Mouse (Mus musculus): ENCODE results near the gene Haus3.

Haus3 gene

DNA sequence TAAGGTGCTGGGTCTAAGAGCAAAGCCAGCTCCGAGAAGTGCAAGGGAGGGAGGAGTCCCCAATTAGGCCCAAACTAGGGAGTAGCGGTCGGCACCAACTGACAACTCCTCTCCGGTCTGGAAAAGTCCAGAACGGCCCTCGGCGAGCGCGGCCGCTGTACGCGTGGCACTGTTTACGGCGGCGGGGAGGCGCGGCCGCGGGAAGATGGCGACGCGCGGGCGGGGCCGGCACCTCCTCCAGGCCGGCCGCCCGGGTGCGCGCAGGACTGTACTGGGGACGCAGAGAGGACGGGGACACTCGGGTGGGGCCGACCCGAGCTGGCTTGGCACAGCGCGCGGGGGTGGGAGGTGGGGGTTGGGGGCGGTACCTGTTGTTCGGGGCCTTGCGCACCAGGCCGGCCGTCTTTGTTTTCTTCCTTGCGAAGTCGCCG, 17.6 kb upstream of the Haus3 start:
- no peak for DNase-seq (ENCODE audit: low read depth, low spot score)

DNA sequence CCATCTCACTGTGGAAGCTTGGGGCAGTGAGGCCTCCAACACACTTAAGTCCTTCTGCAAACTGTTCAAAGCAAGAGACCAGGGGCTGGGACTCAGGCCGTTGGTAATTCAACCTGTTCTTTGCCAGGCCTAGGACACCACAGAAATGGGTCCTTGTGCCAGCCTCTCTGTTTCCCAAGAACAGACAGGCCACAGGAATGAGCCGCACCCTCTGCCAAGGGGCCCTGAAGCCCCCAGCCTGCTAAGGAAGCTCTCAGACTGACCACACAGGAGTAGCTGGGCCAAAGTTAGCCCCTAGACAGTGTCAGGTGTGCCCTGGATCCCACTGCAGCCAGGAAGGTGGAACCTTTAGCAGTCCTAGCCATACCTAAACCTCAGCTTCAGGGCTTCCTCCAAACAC, 17.1 kb upstream of the Haus3 start:
- DNase-seq (ENCODE audit: low read depth, low spot score): no peak

DNA sequence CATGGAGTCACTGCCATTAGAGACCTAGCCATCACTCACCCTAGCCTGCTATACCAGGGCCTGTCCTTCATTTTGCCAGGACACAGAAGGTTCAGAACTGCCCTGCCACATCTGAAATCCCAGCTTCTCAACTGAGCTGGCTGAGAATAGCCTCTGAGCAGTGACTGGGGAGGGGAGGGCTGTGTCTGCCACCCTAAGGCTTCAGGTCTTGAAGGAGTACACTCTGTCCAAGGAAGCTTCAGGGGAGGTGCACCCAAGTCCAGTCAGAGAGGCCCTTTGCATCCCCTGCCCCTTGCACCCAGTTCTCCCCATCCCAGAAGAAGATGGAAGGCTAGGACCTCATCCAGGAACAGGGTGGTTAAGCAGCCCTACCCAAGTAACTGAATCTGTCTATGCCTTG, 16.5 kb upstream of the Haus3 start:
- DNase-seq (ENCODE audit: low read depth, low spot score): no peak

DNA sequence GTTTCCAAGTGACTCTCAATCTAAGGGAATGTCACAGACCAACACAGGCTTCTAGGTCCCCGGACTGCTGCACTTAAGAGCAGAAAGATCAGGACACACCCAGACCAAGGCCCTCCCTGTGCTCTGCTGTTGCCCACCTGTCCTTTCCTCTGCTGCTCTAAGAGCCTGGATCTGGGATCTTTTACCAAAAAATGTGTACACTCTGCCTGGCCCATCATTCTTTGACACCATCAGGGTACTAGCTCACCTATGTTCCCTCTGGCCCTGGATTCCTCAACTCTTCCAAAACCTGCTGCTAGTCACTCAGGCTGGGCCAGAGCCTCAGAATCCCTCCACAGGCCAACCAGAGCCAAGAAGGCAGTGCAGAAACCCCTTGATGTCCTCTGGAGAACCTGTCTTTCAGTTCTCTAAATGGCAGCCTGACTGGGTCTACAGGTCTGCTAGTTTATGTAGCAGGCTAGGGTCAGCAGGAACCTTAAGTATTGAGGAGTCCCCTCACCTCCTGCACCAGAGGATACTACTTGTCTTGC, 15.8 kb upstream of the Haus3 start:
- DNase-seq (ENCODE audit: low read depth, low spot score): no peak

DNA sequence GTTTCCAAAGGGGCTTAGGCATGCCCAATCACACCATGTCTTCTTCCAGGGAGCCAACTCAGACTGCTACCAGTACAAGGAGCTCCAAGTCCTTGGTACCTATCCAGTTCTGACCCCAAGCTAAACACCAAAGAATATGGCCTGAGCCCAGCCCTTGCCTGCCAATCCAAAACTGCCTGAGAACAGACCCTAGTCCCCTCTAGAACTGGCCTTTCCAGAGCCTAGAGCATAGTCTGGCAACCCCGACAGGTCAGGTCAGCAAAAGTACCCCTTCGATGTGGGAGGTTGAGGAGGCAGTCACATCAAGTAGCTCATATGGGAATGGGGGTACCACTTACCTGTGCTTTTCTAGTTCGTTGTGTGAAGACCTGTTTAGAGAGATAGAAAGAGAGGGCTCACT, 14.6 kb upstream of the Haus3 start:
- no peak for DNase-seq (ENCODE audit: low read depth, low spot score)

DNA sequence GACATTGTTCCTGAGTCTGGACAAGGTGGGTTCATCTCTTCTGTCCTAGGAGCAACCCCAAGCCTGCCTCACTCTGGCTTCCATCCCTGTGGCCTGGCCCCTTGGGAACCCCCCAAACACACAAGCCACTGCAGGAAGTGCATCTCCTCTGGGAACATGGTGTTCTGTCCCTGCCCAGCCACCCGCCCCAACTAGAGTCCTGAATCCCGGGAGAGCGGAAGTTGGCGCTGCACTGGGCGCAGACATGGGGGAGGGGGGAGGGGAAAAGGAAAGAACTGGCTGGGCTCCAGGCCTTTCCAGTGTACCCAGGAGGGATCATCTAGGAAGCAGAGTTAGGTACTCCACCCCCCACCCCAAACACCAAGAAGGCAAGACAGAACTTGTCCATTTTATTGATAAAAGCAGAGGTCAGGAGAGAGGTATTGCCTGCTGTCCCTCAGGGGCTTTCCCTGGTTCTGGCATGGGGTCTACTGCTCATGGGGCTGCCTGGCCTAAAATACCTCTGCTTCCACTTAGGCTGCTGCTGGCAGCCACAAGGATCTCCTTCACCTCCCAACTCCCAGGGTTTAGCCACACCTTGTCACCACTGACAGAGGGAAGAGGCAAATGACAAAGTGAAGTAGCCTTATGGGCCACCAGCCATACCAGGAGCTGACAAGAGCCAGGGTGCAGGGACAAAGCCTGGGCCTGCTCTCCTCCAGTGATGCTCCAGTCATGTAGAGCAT, 14.0 kb upstream of the Haus3 start:
- DNase-seq (ENCODE audit: low read depth, low spot score): no peak

DNA sequence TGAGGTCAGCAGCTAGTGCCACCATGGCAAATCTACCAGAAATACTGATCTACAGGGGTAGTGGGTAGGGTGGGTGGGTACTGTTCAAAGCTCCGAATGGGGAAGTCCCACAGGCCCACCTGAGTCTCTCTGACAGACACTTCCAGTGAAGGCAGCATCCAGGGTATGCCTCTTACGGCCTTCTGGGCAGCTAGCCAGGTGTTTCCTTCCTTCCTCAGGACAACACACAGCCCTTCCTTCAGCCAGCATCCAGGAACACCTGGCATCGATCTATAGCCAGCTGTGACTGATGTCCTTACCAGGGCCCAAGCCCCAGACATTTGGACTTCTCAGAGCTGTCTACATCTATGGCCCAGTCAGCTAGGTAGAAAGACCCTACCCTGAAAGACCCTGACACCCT, 13.2 kb upstream of the Haus3 start:
- DNase-seq (ENCODE audit: low read depth, low spot score): no peak

DNA sequence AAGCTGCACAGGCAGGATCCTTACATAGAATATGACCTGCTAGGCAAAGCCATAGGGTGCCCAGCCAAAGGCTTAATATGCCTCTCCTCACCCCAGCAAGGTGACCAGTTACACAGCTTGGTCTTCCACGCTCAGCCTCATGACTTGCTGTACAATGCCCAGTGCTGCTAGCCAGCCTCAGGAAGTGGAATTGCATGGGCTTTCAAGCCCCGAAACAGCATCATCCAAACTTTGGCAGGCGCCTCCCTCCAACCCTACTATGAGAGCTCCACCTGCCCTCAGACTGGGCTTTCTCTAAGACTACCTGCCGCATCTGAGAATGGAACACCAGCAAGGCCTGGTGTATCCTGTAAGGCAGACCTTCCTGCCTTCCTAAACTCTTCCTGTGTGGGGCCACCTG, 8.5 kb upstream of the Haus3 start:
- DNase-seq (ENCODE audit: low read depth, low spot score): no peak

DNA sequence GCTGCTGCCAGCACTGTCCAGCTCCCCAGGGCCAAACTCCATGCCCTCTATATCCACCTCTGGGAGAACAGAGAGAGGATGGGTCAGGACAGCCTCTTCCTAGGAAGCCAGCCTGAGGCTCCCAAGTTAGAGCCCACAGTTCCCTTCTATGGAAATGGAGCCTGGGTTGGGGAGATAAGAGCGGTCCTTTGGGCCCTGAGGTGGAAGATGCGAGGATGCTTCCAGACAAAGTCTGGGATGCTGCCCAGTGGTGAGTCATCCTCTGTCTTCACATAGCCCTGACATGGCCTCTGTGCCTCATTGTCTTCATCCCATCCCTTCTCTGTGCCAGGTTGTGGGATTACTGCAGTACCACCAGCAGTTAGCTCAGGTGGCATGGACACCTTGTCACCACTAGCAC, 7.8 kb upstream of the Haus3 start:
- DNase-seq (ENCODE audit: low read depth, low spot score): no peak

DNA sequence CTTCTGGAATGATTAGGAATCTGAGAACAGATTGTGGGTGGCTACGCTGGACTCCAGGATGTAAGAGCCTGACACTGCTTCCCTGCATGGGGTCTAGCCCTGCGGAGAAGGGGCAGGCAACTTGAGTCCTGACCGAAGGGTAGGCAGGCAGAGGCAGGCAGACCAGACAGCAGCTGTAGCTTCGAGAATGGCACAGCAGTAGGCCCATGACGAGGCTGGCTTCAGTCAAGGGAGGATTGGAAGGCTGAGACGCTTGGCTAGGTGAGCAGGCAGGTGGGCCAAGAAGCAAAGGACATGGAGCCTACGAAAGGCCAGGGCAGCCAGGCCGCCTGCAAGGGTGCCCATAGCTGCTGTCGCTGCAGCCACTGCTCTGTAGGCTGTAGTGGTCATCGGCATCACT, 7.4 kb upstream of the Haus3 start:
- DNase-seq (ENCODE audit: low read depth, low spot score): no peak

DNA sequence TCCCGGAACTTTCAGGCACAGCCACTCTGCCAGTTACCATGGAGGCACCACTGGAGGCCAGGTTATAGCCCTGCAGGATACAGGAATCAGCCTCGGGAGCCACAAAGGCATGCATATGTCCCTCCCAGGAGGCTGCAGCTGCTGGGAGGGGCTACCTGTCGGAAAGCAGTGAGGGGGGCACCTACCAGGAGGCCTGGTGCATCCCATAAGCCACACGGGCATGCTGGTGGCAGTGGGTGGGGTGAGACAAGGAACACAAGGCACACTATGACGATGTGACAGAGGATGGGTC, 6.0 kb upstream of the Haus3 start:
- no peak for DNase-seq (ENCODE audit: low read depth, low spot score)

DNA sequence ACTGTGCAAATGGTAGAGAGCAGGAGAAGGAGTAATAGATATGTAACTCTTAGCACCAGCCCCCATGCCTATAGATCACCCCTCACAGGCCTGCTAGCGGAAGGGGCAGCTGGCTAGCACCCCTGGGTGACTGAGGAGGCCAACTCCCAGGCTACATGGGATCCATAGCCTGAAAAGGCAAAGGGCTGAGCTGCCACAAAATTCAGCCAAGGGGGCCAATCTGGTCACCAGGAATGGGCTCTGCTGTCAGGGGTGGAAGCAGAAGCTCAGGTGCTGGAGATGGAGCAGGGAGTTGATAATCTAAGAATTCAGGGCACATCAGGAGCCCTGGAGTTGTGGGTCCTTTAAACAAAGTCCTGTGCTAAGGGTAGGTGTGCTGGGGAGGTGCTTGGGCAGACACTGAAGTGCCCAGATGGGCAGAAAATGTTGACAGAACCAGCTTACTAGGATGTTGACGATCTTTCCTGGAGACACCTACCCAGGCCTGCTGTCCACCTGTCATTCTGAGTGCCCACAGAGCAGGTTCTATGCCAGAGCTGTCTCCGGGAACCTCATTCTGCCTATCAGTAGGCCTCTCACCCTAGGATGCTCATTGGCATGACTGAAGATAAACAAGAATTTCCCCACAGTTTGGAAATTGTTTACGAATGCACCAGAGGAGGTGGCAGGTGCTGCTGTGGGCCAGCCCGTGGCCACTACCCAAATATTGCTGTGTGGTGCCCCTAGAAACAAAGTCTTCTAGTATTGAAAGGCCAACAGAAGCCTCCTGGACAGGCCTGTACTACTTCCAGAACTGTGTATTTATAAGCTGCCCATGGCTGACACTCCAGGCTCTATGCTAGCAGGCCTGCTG, 5.4 kb upstream of the Haus3 start:
- DNase-seq (ENCODE audit: low read depth, low spot score): no peak

DNA sequence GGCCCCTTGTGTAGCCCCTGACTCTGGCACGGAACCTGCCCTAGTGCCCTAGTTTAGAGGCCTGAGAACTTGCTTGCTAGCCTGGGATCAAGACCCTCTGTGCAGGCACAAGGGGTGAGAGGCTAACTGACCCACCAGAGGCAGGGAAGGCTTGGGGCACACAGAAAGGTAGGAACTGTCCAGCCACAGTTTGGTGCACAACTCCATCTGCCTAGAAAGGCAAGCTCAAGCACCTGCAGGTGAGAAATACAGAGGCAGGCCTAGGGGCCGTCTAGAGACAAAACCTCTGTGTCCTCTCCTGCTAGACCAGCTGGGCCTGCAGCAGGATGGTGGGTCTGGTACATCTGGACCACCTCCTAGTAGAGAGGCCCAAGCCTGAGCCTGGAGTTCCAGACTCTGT, 4.7 kb upstream of the Haus3 start:
- DNase-seq (ENCODE audit: low read depth, low spot score): no peak

DNA sequence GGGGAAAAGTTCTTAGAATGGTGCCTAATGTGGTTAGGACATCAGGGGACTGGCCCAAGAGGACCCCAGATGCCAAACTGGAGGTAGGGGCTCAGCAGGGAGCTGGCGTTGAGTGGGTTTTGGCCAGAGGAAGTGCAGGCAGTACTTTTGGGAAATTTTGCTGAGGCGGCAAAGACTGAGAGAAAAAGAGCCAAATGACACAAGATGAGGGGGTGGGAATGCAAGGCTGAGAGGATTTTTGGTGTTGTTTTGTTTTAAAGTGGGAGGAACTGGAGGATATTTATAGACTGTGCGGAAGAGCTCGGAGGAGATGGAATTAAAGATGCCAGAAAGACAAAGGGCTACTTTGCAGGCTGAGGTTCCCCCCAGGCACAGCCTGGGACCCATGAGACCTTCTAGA, 1.4 kb upstream of the Haus3 start:
- no peak for DNase-seq (ENCODE audit: low read depth, low spot score)

DNA sequence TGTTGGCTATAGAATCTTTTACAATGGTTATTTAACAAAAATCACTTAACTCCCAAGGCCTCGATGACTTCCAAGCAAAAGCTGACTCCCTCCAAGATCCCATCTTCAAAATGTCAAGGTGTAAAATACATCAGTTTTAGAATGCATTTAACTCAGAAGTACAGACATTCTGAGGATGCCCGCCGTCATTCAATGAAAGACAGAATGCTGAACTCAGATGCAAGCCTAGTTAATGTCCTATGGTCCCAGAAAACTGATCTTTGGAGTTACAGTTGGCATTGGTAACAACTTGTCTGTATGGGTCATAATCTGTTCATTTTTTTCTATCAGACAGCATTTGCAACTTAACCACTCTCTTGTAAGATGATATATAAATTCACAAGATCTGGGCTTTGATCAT, 627 bp upstream of the Haus3 start:
- no peak for DNase-seq (ENCODE audit: low read depth, low spot score)

DNA sequence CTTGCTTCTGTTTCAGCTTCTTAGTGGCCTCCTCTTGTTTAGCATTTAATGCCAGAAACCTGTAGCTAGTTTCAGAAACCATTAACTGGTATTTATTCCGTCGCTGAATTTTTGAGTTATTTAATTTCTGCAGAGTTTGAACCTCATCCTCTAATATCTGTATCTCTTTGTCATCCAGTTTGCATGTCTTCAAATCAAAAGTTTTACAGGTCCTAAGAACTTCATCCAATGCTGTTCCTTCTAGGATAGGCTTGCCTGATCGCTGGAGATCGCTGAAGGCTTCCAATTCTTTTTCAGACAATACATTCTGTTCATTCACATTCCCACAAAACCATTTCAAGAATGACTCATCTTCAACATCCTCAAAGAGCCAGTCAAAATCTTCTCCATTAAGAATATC, 1.5 kb downstream of the Haus3 start:
- no peak for DNase-seq (ENCODE audit: low read depth, low spot score)

DNA sequence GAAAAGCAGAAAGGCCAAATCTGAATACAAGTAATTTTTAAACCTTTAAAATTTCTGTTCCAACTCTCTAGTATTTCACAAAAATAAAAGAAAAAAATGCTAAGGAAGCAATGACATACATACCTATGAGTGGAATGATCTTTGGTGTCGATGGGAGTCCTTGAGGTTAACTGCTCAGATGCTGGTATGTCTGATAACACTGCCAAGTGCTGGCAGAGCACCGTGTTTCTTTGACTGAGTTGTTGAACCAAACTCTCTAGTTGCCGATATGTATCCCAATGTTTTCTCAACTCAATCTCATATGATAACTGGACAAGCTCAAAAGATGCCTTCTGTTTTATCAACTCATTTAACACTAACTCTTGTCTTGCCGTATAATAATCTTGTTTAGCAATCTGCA, 3.5 kb downstream of the Haus3 start:
- no peak for DNase-seq (ENCODE audit: low read depth, low spot score)

DNA sequence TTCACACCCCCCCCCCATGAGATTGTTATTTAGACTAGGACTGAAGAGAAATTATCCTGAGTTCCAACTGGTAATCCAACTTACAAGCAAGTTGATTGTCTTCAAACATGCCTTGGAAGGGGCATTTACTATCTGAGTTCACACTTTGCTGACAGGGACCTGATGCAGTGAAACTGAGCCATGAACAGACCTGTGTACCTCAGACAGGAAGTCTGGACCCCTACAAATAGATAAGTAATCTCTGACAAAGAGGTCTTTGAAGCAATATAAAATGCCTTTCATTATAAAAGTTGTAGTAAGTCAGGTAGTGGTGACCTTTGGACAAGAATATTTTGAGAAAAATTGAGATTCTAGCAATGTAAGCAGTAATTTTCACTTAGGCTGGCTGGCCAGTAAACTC, 20.9 kb downstream of the Haus3 start:
- no peak for DNase-seq (ENCODE audit: low read depth, low spot score)

DNA sequence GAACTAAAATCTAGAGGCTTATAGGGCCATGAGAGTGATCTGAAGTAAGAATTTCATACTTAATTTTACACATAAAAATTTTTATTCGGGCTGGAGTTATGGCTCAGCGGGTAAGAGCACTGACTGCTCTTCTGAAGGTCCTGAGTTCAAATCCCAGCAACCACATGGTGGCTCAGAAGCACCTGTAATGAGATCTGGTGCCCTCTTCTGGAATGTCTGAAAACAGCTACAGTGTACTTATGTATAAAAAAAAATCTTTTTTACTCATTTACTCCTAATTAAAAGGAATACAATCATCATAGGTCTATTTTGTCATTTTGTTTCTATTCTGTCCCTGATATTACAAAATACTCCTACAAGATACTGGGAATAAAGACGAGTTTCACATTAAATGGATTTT, 21.8 kb downstream of the Haus3 start:
- no peak for DNase-seq (ENCODE audit: low read depth, low spot score)

DNA sequence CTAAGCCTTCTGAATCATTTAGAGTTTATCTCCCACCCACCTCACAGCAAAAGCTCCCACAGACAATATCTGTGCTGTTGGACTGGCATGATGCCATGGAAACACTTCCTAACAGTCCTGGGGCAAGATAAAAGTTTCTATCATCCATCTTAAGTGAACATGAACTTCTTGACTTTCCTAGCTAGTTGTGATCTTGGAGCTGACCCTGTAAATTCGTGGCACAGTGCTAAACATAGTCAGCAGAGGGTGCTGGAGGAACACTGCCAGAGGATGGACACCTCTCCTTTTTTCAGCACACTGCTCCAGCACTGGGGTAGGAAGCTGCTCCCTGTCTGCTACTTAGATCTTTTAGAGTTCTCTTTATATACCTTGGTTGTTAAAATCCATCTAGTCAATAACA, 29.6 kb downstream of the Haus3 start:
- DNase-seq (ENCODE audit: low read depth, low spot score): peak; percentile 5

DNA sequence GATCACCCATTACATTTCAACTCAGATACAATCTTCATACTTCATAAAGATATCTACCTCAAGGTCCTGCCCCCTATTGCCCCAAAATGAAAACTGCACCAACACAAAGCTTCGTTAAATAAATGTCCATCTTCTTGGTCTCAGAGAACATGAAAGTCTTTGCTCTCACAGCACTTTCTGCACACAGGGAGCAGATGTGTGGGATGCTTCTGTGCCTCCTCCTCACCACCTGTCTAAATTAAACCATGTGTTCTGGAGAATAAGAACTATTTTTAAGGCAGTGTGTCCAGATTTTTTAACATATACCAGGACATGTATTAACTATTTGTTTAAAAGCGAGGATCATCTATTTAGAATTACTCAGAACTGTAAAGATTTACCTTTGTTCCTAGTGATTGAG, 36.6 kb downstream of the Haus3 start:
- no peak for DNase-seq (ENCODE audit: low read depth, low spot score)

DNA sequence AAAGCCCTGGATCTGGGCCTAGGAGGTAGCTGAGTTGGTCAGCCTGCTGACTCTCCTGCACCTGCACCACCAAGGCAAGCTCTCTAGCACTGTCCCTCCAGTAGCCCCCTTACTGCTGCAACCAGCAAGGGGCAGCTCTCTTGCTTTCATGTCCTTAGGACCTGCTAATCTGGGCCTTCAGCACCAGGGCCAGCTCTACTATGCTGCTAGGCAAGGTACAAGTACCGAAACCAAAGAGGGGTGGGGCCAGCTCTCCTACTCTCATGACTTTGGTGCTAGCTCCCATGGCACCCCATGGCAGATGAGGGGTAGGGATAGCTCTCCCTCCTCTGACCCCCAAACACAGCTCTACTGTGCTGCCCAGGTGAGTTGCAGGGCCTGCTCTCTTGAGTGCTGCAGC, 45.2 kb downstream of the Haus3 start:
- no peak for DNase-seq (ENCODE audit: low read depth, low spot score)

DNA sequence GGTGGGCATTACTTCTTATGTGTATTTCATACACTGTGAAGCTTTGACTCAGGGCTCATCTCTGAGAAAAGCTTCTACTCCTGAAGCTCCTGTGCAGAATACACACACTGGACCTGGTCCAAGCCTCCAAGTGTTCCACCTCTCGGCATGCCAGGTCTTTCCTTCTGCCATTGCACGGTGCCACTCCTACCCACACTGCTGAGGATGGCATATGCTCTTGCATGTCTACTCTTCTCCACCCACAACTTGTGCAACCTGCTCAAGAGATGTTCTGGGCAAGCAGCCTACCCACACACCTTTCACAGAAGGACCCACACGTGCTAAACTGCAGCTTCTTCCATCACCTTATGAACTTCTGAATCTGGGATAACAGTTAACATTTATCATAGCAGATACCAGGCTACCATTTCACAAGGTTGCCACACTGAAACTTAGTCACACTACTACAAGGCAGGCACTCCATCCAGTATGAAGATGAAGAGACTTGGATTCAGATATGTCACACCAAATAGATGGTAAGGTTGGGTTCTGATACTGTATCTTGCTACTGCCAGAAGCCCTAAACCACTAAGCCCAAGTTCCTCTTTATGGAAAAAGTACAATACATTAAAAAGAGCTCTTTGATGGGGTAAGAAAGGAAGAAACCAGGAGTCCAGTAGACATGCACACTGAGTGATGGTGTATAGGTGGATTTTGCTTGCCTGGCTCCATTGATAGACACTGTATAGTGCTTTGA, 50.0 kb downstream of the Haus3 start:
- DNase-seq (ENCODE audit: low read depth, low spot score): no peak

Data from skeletal muscle tissue, adult 2 months (tissue).